Mouse (Mus musculus) stomach, embryonic 16.5 days (tissue): ENCODE data around the gene Mydgf. TPM values are rescaled to one million over a fixed set of nuclear protein-coding genes. Genes with fewer than 3 reads are reported as not detected.

Experiments
- ATAC-seq: fragments of 200-750 bp; cut with Nextera tagmentation; 2 replicates; pipeline ENCODE4 v1.8.0; 2017; ENCODE audit warnings: moderate number of reproducible peaks, moderate TSS enrichment; ENCODE audit not compliant: insufficient read depth, low FRiP score
- H3K27ac ChIP-seq: fragments of 300-500 bp; sonication (generic); 2 replicates; pipeline ENCODE4 v1.5.1; 2014; ENCODE audit warnings: low read length
- H3K27me3 ChIP-seq: fragments of 300-500 bp; sonication (generic); 2 replicates; pipeline ENCODE4 v1.6.1; 2014; ENCODE audit warnings: low read length, control low read depth, mixed read lengths; ENCODE audit not compliant: control insufficient read depth, insufficient read depth
- H3K36me3 ChIP-seq: fragments of 300-500 bp; sonication (generic); 2 replicates; pipeline ENCODE4 v1.6.1; 2014; ENCODE audit warnings: low read length; ENCODE audit not compliant: control insufficient read depth, insufficient read depth
- H3K4me1 ChIP-seq: fragments of 300-500 bp; sonication (generic); 2 replicates; pipeline ENCODE4 v1.6.1; 2014; ENCODE audit warnings: low read length, control low read depth, mixed read lengths; ENCODE audit not compliant: control insufficient read depth, insufficient read depth
- H3K4me2 ChIP-seq: fragments of 300-500 bp; sonication (generic); 2 replicates; pipeline ENCODE4 v1.6.1; 2014; ENCODE audit warnings: low read depth, low read length, mixed read lengths
- H3K4me3 ChIP-seq: fragments of 300-500 bp; sonication (generic); replicated peaks from 2 replicates; pipeline ENCODE4 v1.5.1; 2014; ENCODE audit warnings: mild to moderate bottlenecking, low read length
- H3K9ac ChIP-seq: fragments of 300-500 bp; sonication (generic); 2 replicates; pipeline ENCODE4 v1.6.1; 2014; ENCODE audit warnings: low read length
- H3K9me3 ChIP-seq: fragments of 300-500 bp; sonication (generic); replicated peaks from 2 replicates; pipeline ENCODE4 v1.6.1; 2016; ENCODE audit warnings: low read length, control low read depth; ENCODE audit not compliant: control insufficient read depth
- WGBS: fragments of 180-500 bp; shearing (Covaris S2); extraction: QIAGEN DNeasy Blood & Tissue Kit; methylation state at CpG from one replicate; pipeline ENCODE4 v1.1.7; 2014; 5-methylcytosine and 5-hydroxymethylcytosine counted together
- polyA plus RNA-seq: library from polyadenylated mRNA; unstranded; fragments of >200 nt; fragmentation: Nextera tagmentation; extraction: Ambion mirVana; gene quantifications from 2 replicates; pipeline ENCODE4 v1.2.1, GENCODE M21; 2015

Gene Mydgf
- polyA plus RNA-seq, 1 experiment from 2014 or later: 106 TPM

- Histone ChIP-seq H3K36me3 (no peaks in the 10 kb centered on the region), H3K27me3 (peaks cover 22% of the 10 kb centered on the region), H3K27ac (no peak overlapping the region), H3K4me3 (no peak overlapping the region), H3K4me1 (peaks cover 18% of the 10 kb centered on the region), H3K4me2 (no peak overlapping the region), H3K9ac (no peak overlapping the region), H3K9me3 (no peaks in the 10 kb centered on the region)
- no peak for ATAC-seq
- WGBS: 2% methylated on average over 9 of the region's 9 CpGs
Observed at GRCm38 (mm10) chr17:56159729-56160128, 24.0 kb downstream of the Mydgf start.

DNA sequence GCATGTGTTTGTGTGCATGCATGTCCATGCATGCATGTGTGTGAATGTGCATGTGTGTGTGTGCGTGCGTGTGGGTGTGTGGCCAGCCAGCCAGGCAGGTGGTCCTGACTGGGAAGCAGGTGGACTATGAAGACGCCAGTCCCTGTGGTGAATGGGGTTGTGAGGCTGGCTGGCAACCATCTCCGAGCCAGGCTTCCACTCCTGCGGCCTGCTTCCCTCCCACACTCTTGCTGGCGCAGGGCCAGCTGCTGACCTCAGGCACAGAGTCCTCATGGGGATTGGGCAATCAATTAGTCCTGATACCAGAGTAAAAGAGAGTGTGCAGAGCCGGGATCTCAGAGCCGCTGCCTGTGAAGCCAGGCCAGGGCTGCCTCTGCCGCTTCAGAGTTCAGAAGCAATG, 30.1 kb downstream of the Mydgf start:
- Histone ChIP-seq H3K4me2 (no peak overlapping the region), H3K27me3 (peaks cover 33% of the 10 kb centered on the region), H3K4me1 (peaks cover 11% of the 10 kb centered on the region; the same call in 1 of the 2 replicates), H3K4me3 (no peak overlapping the region), H3K36me3 (no peaks in the 10 kb centered on the region), H3K9ac (no peak overlapping the region), H3K9me3 (no peaks in the 10 kb centered on the region), H3K27ac (no peak overlapping the region)
- ATAC-seq: peak; percentile 79; the same call in 1 of the 2 replicates
- WGBS: 28% methylated on average over 9 of the region's 9 CpGs

DNA sequence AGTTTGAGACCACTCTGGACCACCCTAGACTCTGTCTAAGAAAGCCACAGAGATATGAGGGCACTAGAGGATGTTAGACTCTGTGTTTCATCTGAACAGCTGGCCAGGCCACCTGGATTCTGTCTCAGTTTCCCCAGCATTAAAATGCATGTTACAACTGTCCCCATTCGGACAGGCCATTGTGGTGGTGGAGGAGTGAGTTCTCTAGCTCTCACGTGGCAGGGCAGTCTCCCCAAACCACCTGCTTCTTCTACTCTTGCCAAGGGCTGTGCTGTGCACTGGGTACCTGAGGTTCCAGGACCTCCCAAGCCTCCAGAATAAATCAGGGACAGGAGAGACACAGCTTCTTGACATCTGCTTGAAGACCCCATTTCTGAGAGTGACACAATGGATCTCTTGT, 33.8 kb downstream of the Mydgf start:
- no peak overlapping the region for H3K9ac ChIP-seq
- no peak overlapping the region for H3K27ac ChIP-seq
- H3K36me3 ChIP-seq: no peaks in the 10 kb centered on the region
- no peak overlapping the region for H3K4me2 ChIP-seq
- ATAC-seq: no peak
- H3K27me3 ChIP-seq: peaks cover 23% of the 10 kb centered on the region
- 44% methylated on average over 2 of the region's 2 CpGs for WGBS
- no peak overlapping the region for H3K4me3 ChIP-seq
- no peaks in the 10 kb centered on the region for H3K9me3 ChIP-seq
- H3K4me1 ChIP-seq: peaks cover 11% of the 10 kb centered on the region; the same call in 1 of the 2 replicates

GRCm38 (mm10) chr17:56148790-56149618, 34.7 kb downstream of the Mydgf start:
- Histone ChIP-seq H3K27me3 (peaks cover 25% of the 10 kb centered on the region), H3K4me2 (peak overlapping the region; percentile 42), H3K4me1 (peaks cover 10% of the 10 kb centered on the region; the same call in 1 of the 2 replicates), H3K36me3 (no peaks in the 10 kb centered on the region), H3K9me3 (no peaks in the 10 kb centered on the region), H3K27ac (no peak overlapping the region), H3K9ac (peak overlapping the region; percentile 23; the same call in 1 of the 2 replicates), H3K4me3 (peak overlapping the region; percentile 28)
- 2% methylated on average over 30 of the region's 30 CpGs for WGBS
- no peak for ATAC-seq

DNA sequence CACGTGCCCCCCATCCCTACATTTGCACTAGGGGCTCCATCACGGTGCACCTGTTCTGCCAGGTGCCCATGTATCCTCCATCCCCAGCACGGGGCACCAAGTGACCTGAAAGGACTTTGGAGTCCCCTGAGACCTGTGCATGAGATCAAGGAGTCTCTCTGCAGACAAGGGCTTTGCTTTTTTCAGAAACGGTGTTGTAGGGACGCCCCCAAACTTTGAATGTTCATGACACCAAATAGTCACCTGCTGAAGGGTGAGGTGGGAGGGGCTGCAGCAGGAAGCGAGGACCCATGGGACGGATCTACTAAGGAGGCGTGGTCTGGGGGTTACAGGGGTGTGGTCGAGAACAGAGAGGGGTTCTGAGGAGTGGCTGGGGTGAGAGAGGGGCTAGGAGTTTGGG, 35.4 kb downstream of the Mydgf start:
- Histone ChIP-seq H3K9me3 (no peaks in the 10 kb centered on the region), H3K27me3 (peaks cover 31% of the 10 kb centered on the region), H3K4me1 (peaks cover 5% of the 10 kb centered on the region; the same call in 1 of the 2 replicates), H3K27ac (no peak overlapping the region), H3K4me3 (no peak overlapping the region; the same call in 1 of the 2 replicates), H3K9ac (no peak overlapping the region), H3K36me3 (no peaks in the 10 kb centered on the region), H3K4me2 (peak overlapping the region; percentile 42)
- WGBS: 23% methylated on average over 9 of the region's 9 CpGs
- no peak for ATAC-seq

DNA sequence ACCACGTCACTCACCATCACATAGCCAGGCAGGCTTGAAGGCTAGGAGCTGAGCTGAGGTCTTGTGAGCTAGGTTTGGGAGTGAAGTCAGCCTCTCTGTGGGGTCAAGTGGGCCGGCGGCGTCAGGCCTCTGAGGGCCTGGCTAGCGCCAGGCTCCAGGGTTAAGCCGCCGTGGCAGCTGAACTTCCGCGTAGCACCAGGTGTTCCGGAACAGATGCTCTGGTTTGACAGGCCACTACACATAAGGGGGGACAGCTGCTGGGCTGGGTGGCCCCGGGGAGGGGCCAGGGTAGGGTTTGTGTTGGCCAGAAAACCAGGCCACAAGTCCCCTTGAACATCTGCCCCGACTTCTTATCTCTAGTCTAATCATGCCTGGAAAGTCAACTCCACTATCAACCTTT, 36.3 kb downstream of the Mydgf start:
- Histone ChIP-seq H3K9me3 (no peaks in the 10 kb centered on the region), H3K4me1 (peaks cover 5% of the 10 kb centered on the region; the same call in 1 of the 2 replicates), H3K27ac (no peak overlapping the region), H3K4me3 (no peak overlapping the region), H3K36me3 (no peaks in the 10 kb centered on the region), H3K9ac (no peak overlapping the region), H3K4me2 (no peak overlapping the region), H3K27me3 (peaks cover 31% of the 10 kb centered on the region)
- 58% methylated on average over 12 of the region's 12 CpGs for WGBS
- no peak for ATAC-seq

DNA sequence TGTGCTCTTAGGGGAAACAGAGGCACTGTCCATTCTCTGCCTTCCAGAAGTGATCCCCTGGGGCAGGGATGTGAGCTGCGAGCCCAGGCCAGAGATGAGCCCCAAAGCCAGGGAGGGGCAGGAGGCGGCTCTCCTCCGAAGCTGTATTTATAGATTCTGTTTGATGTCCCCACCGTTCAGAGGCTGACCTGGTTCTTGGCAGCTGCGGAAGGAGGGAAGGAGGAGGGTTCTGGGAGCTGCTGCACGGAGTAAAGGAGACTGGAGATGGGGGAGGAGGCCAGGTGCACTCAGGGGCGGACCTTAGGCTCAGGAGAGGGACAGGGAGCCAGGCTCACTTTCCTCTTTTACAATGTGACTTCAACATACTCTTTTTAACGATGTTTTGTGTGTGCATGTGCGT, 37.6 kb downstream of the Mydgf start:
- Histone ChIP-seq H3K9ac (no peak overlapping the region), H3K9me3 (no peaks in the 10 kb centered on the region), H3K4me2 (no peak overlapping the region), H3K27me3 (peaks cover 42% of the 10 kb centered on the region), H3K4me3 (no peak overlapping the region), H3K4me1 (peaks cover 11% of the 10 kb centered on the region), H3K36me3 (no peaks in the 10 kb centered on the region), H3K27ac (no peak overlapping the region)
- ATAC-seq: no peak
- 21% methylated on average over 9 of the region's 9 CpGs for WGBS

- H3K4me1 ChIP-seq: peaks cover 14% of the 10 kb centered on the region
- peaks cover 44% of the 10 kb centered on the region for H3K27me3 ChIP-seq
- H3K9me3 ChIP-seq: no peaks in the 10 kb centered on the region
- H3K4me2 ChIP-seq: no peak overlapping the region
- H3K9ac ChIP-seq: no peak overlapping the region
- no peak overlapping the region for H3K27ac ChIP-seq
- 68% methylated on average over 9 of the region's 9 CpGs for WGBS
- no peak overlapping the region for H3K4me3 ChIP-seq
- H3K36me3 ChIP-seq: no peaks in the 10 kb centered on the region
- ATAC-seq: no peak
Observed at GRCm38 (mm10) chr17:56144546-56144945, 39.2 kb downstream of the Mydgf start.
